Mouse (Mus musculus) G1E (cell line): ENCODE measurements around the gene 1500015O10Rik.

Experiments
- CTCF ChIP-seq: IDR thresholded peaks from 2 replicates; pipeline ENCODE4 v1.5.1; 2012; ENCODE audit warnings: low read depth, low read length, inconsistent platforms, mixed read lengths
- GATA1 ChIP-seq: IDR thresholded peaks from 2 replicates; pipeline ENCODE4 v1.6.1; 2012; ENCODE audit warnings: borderline replicate concordance, low read length, inconsistent platforms, mixed read lengths
- GATA2 ChIP-seq: IDR thresholded peaks from 2 replicates; pipeline ENCODE4 v1.6.1; 2012; ENCODE audit warnings: low read depth, low read length, inconsistent platforms, borderline replicate concordance
- POLR2AphosphoS5 ChIP-seq: IDR thresholded peaks from 2 replicates; pipeline ENCODE4 v1.6.1; 2012; ENCODE audit warnings: low read depth, low read length, inconsistent platforms; ENCODE audit not compliant: insufficient replicate concordance
- TAL1 ChIP-seq: conservative IDR thresholded peaks from 2 replicates; pipeline ENCODE4 v1.6.1; 2012; ENCODE audit warnings: low read depth, low read length, inconsistent platforms, mixed read lengths

- TF ChIP-seq CTCF (no peak), POLR2AphosphoS5 (no peak), GATA1 (no peak), TAL1 (no peak), GATA2 (no peak)
Observed at GRCm38 (mm10) chr1:43770032-43770431, 39.6 kb downstream of the 1500015O10Rik start.
